Mouse (Mus musculus): Measurements from ENCODE around the gene Slc36a1. TPM values are rescaled to one million over a fixed set of nuclear protein-coding genes. Genes with fewer than 3 reads are reported as not detected.

Slc36a1 gene
- total and polyA plus RNA-seq, 3 experiments: 0.51 to 5.0 (median 2.5) TPM

- peaks cover 90% of the 10 kb centered on the region for H3K27me3 ChIP-seq (replicated peaks)
- dilution Hi-C loops (cut with MboI; ENCODE audit: extremely low pct_ligation_motif_present, extremely low pct_unique_long_range_greater_than_20kb, low sequenced_read_pairs): no loop called here
These were observed 57.0 kb downstream of the Slc36a1 start for GRCm38 (mm10) chr11:55261105-55261504.

DNA sequence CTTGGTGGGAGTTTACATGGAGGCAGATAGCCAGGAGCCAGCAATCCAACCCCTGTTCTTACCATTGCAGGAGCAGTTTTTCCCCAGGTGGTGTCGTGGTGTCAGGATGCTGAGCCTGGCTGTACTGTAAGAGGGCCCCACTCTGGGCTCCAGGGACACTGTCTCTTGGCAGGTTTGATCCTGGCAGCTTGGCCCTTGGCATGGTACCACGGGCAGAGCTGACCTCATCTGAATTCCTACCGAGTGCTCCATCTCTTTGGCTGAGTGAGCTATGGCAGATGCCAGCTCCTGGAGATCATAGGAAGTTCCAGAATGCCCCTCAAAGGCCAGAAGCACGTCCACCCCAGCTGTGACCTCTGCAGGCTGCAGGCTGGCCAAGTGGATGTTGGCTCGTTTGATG is 57.9 kb downstream of the Slc36a1 start:
- no peak overlapping the region for H3K27ac ChIP-seq (ENCODE audit: insufficient read depth, low read depth)
- H3K9me3 ChIP-seq (replicated peaks; ENCODE audit: low read length): no peaks in the 10 kb centered on the region
- no peaks in the 10 kb centered on the region for H3K79me2 ChIP-seq (replicated peaks; ENCODE audit: control insufficient read depth, extremely low read depth, insufficient read depth, poor library complexity, severe bottlenecking)
- in situ Hi-C loops (cut with MboI; ENCODE audit: low pct_ligation_motif_present, low pct_unique_long_range_greater_than_20kb, low sequenced_read_pairs): no loop called here
- H3K9ac ChIP-seq (ENCODE audit: insufficient read depth, low read depth): no peak overlapping the region
- H3K4me1 ChIP-seq (ENCODE audit: control insufficient read depth in 1 of 2, insufficient read depth in 2 of 2): no peaks in the 10 kb centered on the region
- no peak overlapping the region for H3K4me3 ChIP-seq (replicated peaks in 1 of 3; ENCODE audit: low read depth in 2 of 3, low read length in 2 of 3, poor library complexity in 1 of 3)
- H3K4me2 ChIP-seq (ENCODE audit: insufficient read depth, low read depth, poor library complexity, severe bottlenecking): no peak overlapping the region
- peaks cover 81% of the 10 kb centered on the region for H3K27me3 ChIP-seq (replicated peaks)
- dilution Hi-C loops (cut with MboI; ENCODE audit: extremely low pct_ligation_motif_present, extremely low pct_unique_long_range_greater_than_20kb, low sequenced_read_pairs): no loop called here
- no peak for DNase-seq (ENCODE audit: extremely low read depth)
- no peak for TF ChIP-seq HCFC1 (IDR thresholded peaks at IDR 0.05; ENCODE audit: low read depth, low read length)
- no peak for TF ChIP-seq MXI1 (IDR thresholded peaks at IDR 0.05; ENCODE audit: low read depth, low read length)
- no peak for TF ChIP-seq ZMIZ1 (IDR thresholded peaks at IDR 0.05; ENCODE audit: low read depth, low read length)
- no peak for TF ChIP-seq ZC3H11A (IDR thresholded peaks at IDR 0.05; ENCODE audit: low read depth, low read length)
- no peak for TF ChIP-seq MAX (IDR thresholded peaks at IDR 0.05; ENCODE audit: low read length)
- no peak for TF ChIP-seq ETS1 (conservative IDR thresholded peaks at IDR 0.05; ENCODE audit: low read depth, low read length)
- TF ChIP-seq BHLHE40 (IDR thresholded peaks at IDR 0.05; ENCODE audit: low read depth, low read length): no peak
- TF ChIP-seq ELF1 (IDR thresholded peaks at IDR 0.05; ENCODE audit: low read depth, low read length): no peak
- no peak for TF ChIP-seq MAFK (IDR thresholded peaks at IDR 0.05; ENCODE audit: insufficient replicate concordance, low read length)
- TF ChIP-seq E2F4 (IDR thresholded peaks at IDR 0.05; ENCODE audit: insufficient replicate concordance, low read depth, low read length): no peak
- no peak for TF ChIP-seq CHD2 (IDR thresholded peaks at IDR 0.05; ENCODE audit: low read length)
- TF ChIP-seq NRF1 (IDR thresholded peaks at IDR 0.05; ENCODE audit: low read depth, low read length): no peak
- no peak for TF ChIP-seq TCF12 (IDR thresholded peaks at IDR 0.05; ENCODE audit: low read depth, low read length)
- no peak for TF ChIP-seq NELFE (IDR thresholded peaks at IDR 0.05; ENCODE audit: low read depth, low read length)
- TF ChIP-seq MYC (IDR thresholded peaks at IDR 0.05; ENCODE audit: low read depth, low read length): no peak
- no peak for TF ChIP-seq POLR2AphosphoS2 (IDR thresholded peaks at IDR 0.05; ENCODE audit: low read depth, low read length)
- no peak for TF ChIP-seq ZNF384 (IDR thresholded peaks at IDR 0.05; ENCODE audit: low read depth, low read length)
- TF ChIP-seq JUND (conservative IDR thresholded peaks at IDR 0.05; ENCODE audit: low read depth, low read length): no peak
- TF ChIP-seq CHD1 (IDR thresholded peaks at IDR 0.05; ENCODE audit: low read depth, low read length): no peak
- TF ChIP-seq USF1 (IDR thresholded peaks at IDR 0.05; ENCODE audit: low read depth, low read length): no peak
- no peaks in the 10 kb centered on the region for H3K36me3 ChIP-seq (replicated peaks in 1 of 2; ENCODE audit: control insufficient read depth in 1 of 2, insufficient read depth in 1 of 2, low read length in 1 of 2)

More at GRCm38 (mm10) chr11:55261105-55261504, 57.0 kb downstream of the Slc36a1 start:
- in situ Hi-C loops (cut with MboI; ENCODE audit: low pct_ligation_motif_present, low pct_unique_long_range_greater_than_20kb, low sequenced_read_pairs): no loop called here
- no peaks in the 10 kb centered on the region for H3K9me3 ChIP-seq (replicated peaks; ENCODE audit: low read length)
- no peaks in the 10 kb centered on the region for H3K4me1 ChIP-seq (ENCODE audit: control insufficient read depth in 1 of 2, insufficient read depth in 2 of 2)
- H3K27ac ChIP-seq (ENCODE audit: insufficient read depth, low read depth): no peak overlapping the region
- no peak for TF ChIP-seq GABPA (IDR thresholded peaks at IDR 0.05; ENCODE audit: insufficient replicate concordance, low read depth, low read length)
- TF ChIP-seq ZNF384 (IDR thresholded peaks at IDR 0.05; ENCODE audit: low read depth, low read length): no peak
- no peak for TF ChIP-seq ETS1 (conservative IDR thresholded peaks at IDR 0.05; ENCODE audit: low read depth, low read length)
- TF ChIP-seq MYC (IDR thresholded peaks at IDR 0.05; ENCODE audit: low read depth, low read length): no peak
- TF ChIP-seq CTCF (conservative IDR thresholded peaks at IDR 0.05 in 1 of 2, IDR thresholded peaks at IDR 0.05 in 1 of 2; ENCODE audit: low read depth in 2 of 2, low read length in 2 of 2): no peak
- no peak for TF ChIP-seq MXI1 (IDR thresholded peaks at IDR 0.05; ENCODE audit: low read depth, low read length)
- no peak for TF ChIP-seq ZC3H11A (IDR thresholded peaks at IDR 0.05; ENCODE audit: low read depth, low read length)
- no peak for TF ChIP-seq POLR2A (IDR thresholded peaks at IDR 0.05; ENCODE audit: low read depth, low read length)
- TF ChIP-seq CHD2 (IDR thresholded peaks at IDR 0.05; ENCODE audit: low read length): no peak
- no peak for TF ChIP-seq HCFC1 (IDR thresholded peaks at IDR 0.05; ENCODE audit: low read depth, low read length)
- TF ChIP-seq SIN3A (IDR thresholded peaks at IDR 0.05; ENCODE audit: low read length): no peak
- TF ChIP-seq NELFE (IDR thresholded peaks at IDR 0.05; ENCODE audit: low read depth, low read length): no peak
- TF ChIP-seq JUND (conservative IDR thresholded peaks at IDR 0.05; ENCODE audit: low read depth, low read length): no peak
- TF ChIP-seq USF1 (IDR thresholded peaks at IDR 0.05; ENCODE audit: low read depth, low read length): no peak
- no peak for TF ChIP-seq EP300 (IDR thresholded peaks at IDR 0.05; ENCODE audit: low read length)
- no peak for TF ChIP-seq MEF2A (IDR thresholded peaks at IDR 0.05; ENCODE audit: borderline replicate concordance, low read depth, low read length)
- TF ChIP-seq CHD1 (IDR thresholded peaks at IDR 0.05; ENCODE audit: low read depth, low read length): no peak
- no peaks in the 10 kb centered on the region for H3K79me2 ChIP-seq (replicated peaks; ENCODE audit: control insufficient read depth, extremely low read depth, insufficient read depth, poor library complexity, severe bottlenecking)
- no peaks in the 10 kb centered on the region for H3K36me3 ChIP-seq (replicated peaks in 1 of 2; ENCODE audit: control insufficient read depth in 1 of 2, insufficient read depth in 1 of 2, low read length in 1 of 2)
- no peak for DNase-seq (ENCODE audit: extremely low read depth)
- H3K4me2 ChIP-seq (ENCODE audit: insufficient read depth, low read depth, poor library complexity, severe bottlenecking): no peak overlapping the region
- no peak overlapping the region for H3K9ac ChIP-seq (ENCODE audit: insufficient read depth, low read depth)
- no peak overlapping the region for H3K4me3 ChIP-seq (replicated peaks in 1 of 3; ENCODE audit: low read depth in 2 of 3, low read length in 2 of 3, poor library complexity in 1 of 3)
